Mouse (Mus musculus): ENCODE measurements around the gene Fgd5. TPM values are rescaled to one million over a fixed set of nuclear protein-coding genes. Genes with fewer than 3 reads are reported as not detected.
A peak's percentile ranks its signal among the peaks of the same experiment; 100 is the strongest.

Fgd5 gene
- total and polyA plus RNA-seq, 3 experiments: not detected

DNA sequence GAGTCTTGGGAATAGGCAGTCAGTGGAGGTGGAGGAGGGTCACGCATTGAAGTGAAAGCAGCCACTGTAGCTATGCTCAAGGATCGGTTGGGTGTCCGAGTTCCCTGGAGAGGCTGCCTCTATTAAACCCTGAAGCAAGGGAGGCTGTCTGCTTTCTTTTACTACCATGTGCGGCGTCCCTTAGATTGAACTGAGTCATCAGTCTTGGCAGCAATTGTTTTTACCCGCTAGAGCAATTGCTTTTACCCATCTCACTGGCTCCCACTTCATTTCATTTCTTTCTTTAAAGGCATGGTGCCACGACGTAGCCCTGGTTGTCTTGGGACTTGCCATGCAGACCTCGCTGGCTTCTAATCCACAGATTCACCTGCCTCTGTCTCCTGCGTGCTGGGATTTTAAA lies 85.4 kb downstream of the Fgd5 start:
- dilution Hi-C loops (cut with MboI; ENCODE audit: extremely low pct_ligation_motif_present, extremely low pct_unique_long_range_greater_than_20kb, low sequenced_read_pairs): no loop called here
- TF ChIP-seq ZNF384 (IDR thresholded peaks at IDR 0.05; ENCODE audit: low read depth, low read length) (no peak), RCOR1 (conservative IDR thresholded peaks at IDR 0.05; ENCODE audit: low read depth, low read length) (no peak), RAD21 (IDR thresholded peaks at IDR 0.05; ENCODE audit: low read depth, low read length) (no peak), POLR2AphosphoS2 (IDR thresholded peaks at IDR 0.05; ENCODE audit: low read depth, low read length) (no peak), MAFK (IDR thresholded peaks at IDR 0.05; ENCODE audit: insufficient replicate concordance, low read length) (no peak), USF2 (conservative IDR thresholded peaks at IDR 0.05; ENCODE audit: low read depth, low read length) (no peak), HCFC1 (IDR thresholded peaks at IDR 0.05; ENCODE audit: low read depth, low read length) (no peak), MAZ (IDR thresholded peaks at IDR 0.05; ENCODE audit: low read depth, low read length) (no peak), ZMIZ1 (IDR thresholded peaks at IDR 0.05; ENCODE audit: low read depth, low read length) (no peak), ZC3H11A (IDR thresholded peaks at IDR 0.05; ENCODE audit: low read depth, low read length) (no peak), UBTF (IDR thresholded peaks at IDR 0.05; ENCODE audit: low read depth, low read length) (no peak), EP300 (IDR thresholded peaks at IDR 0.05; ENCODE audit: low read length) (no peak), MYC (IDR thresholded peaks at IDR 0.05; ENCODE audit: low read depth, low read length) (no peak), POLR2A (IDR thresholded peaks at IDR 0.05; ENCODE audit: low read depth, low read length) (no peak), CHD2 (IDR thresholded peaks at IDR 0.05; ENCODE audit: low read length) (no peak), BHLHE40 (IDR thresholded peaks at IDR 0.05; ENCODE audit: low read depth, low read length) (no peak)
- Histone ChIP-seq H3K27ac (ENCODE audit: insufficient read depth, low read depth) (no peak overlapping the region), H3K4me1 (ENCODE audit: control insufficient read depth in 1 of 2, insufficient read depth in 2 of 2) (peaks cover 0 to 10% of the 10 kb centered on the region in 2 experiments; a peak in 2 of 4 replicates), H3K36me3 (replicated peaks in 1 of 2; ENCODE audit: control insufficient read depth in 1 of 2, insufficient read depth in 1 of 2, low read length in 1 of 2) (no peaks in the 10 kb centered on the region), H3K9me3 (replicated peaks; ENCODE audit: low read length) (no peaks in the 10 kb centered on the region), H3K4me2 (ENCODE audit: insufficient read depth, low read depth, poor library complexity, severe bottlenecking) (no peak overlapping the region), H3K9ac (ENCODE audit: insufficient read depth, low read depth) (no peak overlapping the region), H3K4me3 (replicated peaks in 1 of 3; ENCODE audit: low read depth in 2 of 3, low read length in 2 of 3, poor library complexity in 1 of 3) (no peak overlapping the region), H3K79me2 (replicated peaks; ENCODE audit: control insufficient read depth, extremely low read depth, insufficient read depth, poor library complexity, severe bottlenecking) (no peaks in the 10 kb centered on the region), H3K27me3 (replicated peaks) (peaks cover 10% of the 10 kb centered on the region)
- no peak for DNase-seq (ENCODE audit: extremely low read depth)
- in situ Hi-C loops (cut with MboI; ENCODE audit: low pct_ligation_motif_present, low pct_unique_long_range_greater_than_20kb, low sequenced_read_pairs): loop anchor here (10.0 to 25.0 kb wide), 3 partner anchors 159 to 527 kb away; partner anchors contain the start of gene 4930590J08Rik

DNA sequence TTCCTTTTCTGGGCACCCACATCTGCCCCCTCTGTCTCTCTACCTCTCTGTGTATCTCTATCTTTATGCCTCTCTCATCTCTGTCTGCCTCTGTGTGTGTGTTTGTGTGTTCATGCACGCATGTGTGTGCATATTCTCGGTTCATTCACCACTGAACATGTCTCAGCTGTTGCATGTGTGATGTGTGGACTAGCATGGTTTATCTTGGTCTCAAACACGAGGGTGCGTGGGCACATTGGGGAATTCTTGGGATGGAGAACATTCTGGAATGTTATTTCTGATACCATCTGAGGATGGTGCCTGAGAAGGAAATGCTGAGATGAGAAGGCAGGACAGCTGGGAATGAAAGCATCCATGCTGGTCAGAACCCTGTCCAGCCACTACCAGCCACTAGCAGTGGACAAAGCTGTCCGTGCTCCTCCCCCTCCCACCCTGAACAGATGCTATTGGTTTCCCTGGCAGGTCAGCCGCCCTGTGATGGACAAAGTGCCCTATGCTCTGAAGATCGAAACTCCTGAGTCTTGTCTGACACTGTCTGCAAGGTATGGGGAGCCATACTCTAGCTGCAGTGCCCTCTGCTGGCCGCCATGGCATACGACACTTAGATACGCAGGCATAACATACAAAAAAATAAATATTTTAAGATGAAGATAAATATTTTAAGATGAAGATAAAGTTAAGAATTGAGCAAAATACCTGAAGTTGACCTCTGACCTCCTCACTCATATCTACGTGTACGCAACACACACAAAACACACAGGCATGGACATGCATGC lies 87.2 kb downstream of the Fgd5 start:
- no peak overlapping the region for H3K9ac ChIP-seq (ENCODE audit: insufficient read depth, low read depth)
- no peaks in the 10 kb centered on the region for H3K9me3 ChIP-seq (replicated peaks; ENCODE audit: low read length)
- in situ Hi-C loops (cut with MboI; ENCODE audit: low pct_ligation_motif_present, low pct_unique_long_range_greater_than_20kb, low sequenced_read_pairs): loop anchor here (10.0 to 25.0 kb wide), 3 partner anchors 161 to 529 kb away; partner anchors contain the start of gene 4930590J08Rik
- TF ChIP-seq EP300 (IDR thresholded peaks at IDR 0.05; ENCODE audit: low read length) (no peak), UBTF (IDR thresholded peaks at IDR 0.05; ENCODE audit: low read depth, low read length) (no peak), RAD21 (IDR thresholded peaks at IDR 0.05; ENCODE audit: low read depth, low read length) (peak; percentile 48), SMC3 (IDR thresholded peaks at IDR 0.05; ENCODE audit: low read depth, low read length) (peak; percentile 62), CTCF (conservative IDR thresholded peaks at IDR 0.05 in 1 of 2, IDR thresholded peaks at IDR 0.05 in 1 of 2; ENCODE audit: low read depth in 2 of 2, low read length in 2 of 2) (peak; percentile 63 to 74)
- H3K4me2 ChIP-seq (ENCODE audit: insufficient read depth, low read depth, poor library complexity, severe bottlenecking): no peak overlapping the region
- H3K79me2 ChIP-seq (replicated peaks; ENCODE audit: control insufficient read depth, extremely low read depth, insufficient read depth, poor library complexity, severe bottlenecking): no peaks in the 10 kb centered on the region
- H3K4me1 ChIP-seq (ENCODE audit: control insufficient read depth in 1 of 2, insufficient read depth in 2 of 2): peaks cover 0 to 10% of the 10 kb centered on the region in 2 experiments; a peak in 2 of 4 replicates
- H3K36me3 ChIP-seq (replicated peaks in 1 of 2; ENCODE audit: control insufficient read depth in 1 of 2, insufficient read depth in 1 of 2, low read length in 1 of 2): no peaks in the 10 kb centered on the region
- no peak overlapping the region for H3K27ac ChIP-seq (ENCODE audit: insufficient read depth, low read depth)
- H3K27me3 ChIP-seq (replicated peaks): peaks cover 18% of the 10 kb centered on the region
- DNase-seq (ENCODE audit: extremely low read depth): peak; percentile 48
- dilution Hi-C loops (cut with MboI; ENCODE audit: extremely low pct_ligation_motif_present, extremely low pct_unique_long_range_greater_than_20kb, low sequenced_read_pairs): no loop called here
- no peak overlapping the region for H3K4me3 ChIP-seq (replicated peaks in 1 of 3; ENCODE audit: low read depth in 2 of 3, low read length in 2 of 3, poor library complexity in 1 of 3)

Measured in CH12.LX (cell line).